Mouse (Mus musculus) cerebellum, adult 2 months (tissue): ENCODE measurements at regions not wholly inside any gene's neighbourhood (a gene's known extent, or its start where the extent isn't known, plus 50 kb on each side); places are given as distances from the start of the nearest gene placed in this dataset.
A peak's percentile ranks its signal among the peaks of the same experiment; 100 is the strongest.

Source experiments
- DNase-seq, 2 experiments: peaks; one replicate each; pipeline ENCODE4 v3.0.0; 2021
- H3K27ac ChIP-seq: fragments of 200-500 bp; 2 replicates; pipeline ENCODE4 v1.5.1; 2012; ENCODE audit warnings: low read length, control low read depth, inconsistent platforms; ENCODE audit not compliant: insufficient read depth
- H3K27me3 ChIP-seq: fragments of 200-500 bp; 2 replicates; pipeline ENCODE4 v1.6.1; 2012; ENCODE audit warnings: inconsistent platforms, mild to moderate bottlenecking, low read length, moderate library complexity; ENCODE audit not compliant: control insufficient read depth, insufficient read depth
- H3K4me1 ChIP-seq: fragments of 200-500 bp; 2 replicates; pipeline ENCODE4 v1.6.1; 2011; ENCODE audit warnings: low read length; ENCODE audit not compliant: control insufficient read depth, insufficient read depth
- H3K4me3 ChIP-seq: fragments of 200-500 bp; replicated peaks from 2 replicates; pipeline ENCODE3; 2011; ENCODE audit warnings: mild to moderate bottlenecking, low read depth, low read length, control low read depth; ENCODE audit not compliant: insufficient read depth
- CTCF ChIP-seq: fragments of 200-500 bp; IDR thresholded peaks from 2 replicates; pipeline ENCODE4 v1.5.1; 2011; ENCODE audit warnings: low read depth, mild to moderate bottlenecking, control low read depth, low read length, moderate library complexity, borderline replicate concordance; ENCODE audit not compliant: insufficient read depth
- POLR2A ChIP-seq: fragments of 200-500 bp; IDR thresholded peaks from 2 replicates; pipeline ENCODE4 v1.6.1; 2011; ENCODE audit warnings: low read length, control low read depth, borderline replicate concordance; ENCODE audit not compliant: insufficient read depth
- whole genome bisulfite sequencing: fragments of 180-500 bp; shearing (Covaris S2); methylation state at CpG from one replicate; pipeline ENCODE4 v1.1.7; 2018; 5-methylcytosine and 5-hydroxymethylcytosine counted together

DNA sequence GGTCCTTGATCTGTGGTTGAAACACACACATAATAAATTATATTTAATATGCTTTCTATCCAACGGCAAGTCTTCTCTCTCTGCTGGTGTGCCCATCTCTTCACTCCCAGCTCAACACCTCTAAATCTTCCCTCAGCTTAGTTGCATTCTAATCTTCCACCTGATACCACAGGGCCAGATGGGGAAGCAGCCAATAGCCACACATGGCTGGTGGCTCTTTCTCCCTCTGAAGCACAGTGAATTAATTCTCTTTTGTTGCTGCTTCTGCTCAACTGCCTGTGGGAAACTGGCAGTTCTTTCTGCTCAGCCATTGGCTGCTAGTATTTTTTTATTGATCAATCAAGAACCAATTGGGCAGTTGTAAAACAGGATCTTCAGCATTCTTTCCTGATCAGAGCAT, 750.0 kb downstream of the Serpinb8 start:
- 84% methylated on average over 1 of the region's 1 CpGs for WGBS
- no peak for DNase-seq
- Histone ChIP-seq H3K4me3 (no peak overlapping the region), H3K27me3 (no peaks in the 10 kb centered on the region), H3K27ac (no peak overlapping the region), H3K4me1 (no peaks in the 10 kb centered on the region)
- TF ChIP-seq CTCF (no peak), POLR2A (no peak)

GRCm38 (mm10) chr1:108341352-108341751, 751.5 kb downstream of the Serpinb8 start:
- 85% methylated on average over 1 of the region's 1 CpGs for WGBS
- TF ChIP-seq CTCF = no peak
- no peak for TF ChIP-seq POLR2A
- no peaks in the 10 kb centered on the region for H3K27me3 ChIP-seq

GRCm38 (mm10) chr1:108363788-108364187, 774.0 kb downstream of the Serpinb8 start:
- H3K27me3 ChIP-seq = no peaks in the 10 kb centered on the region
- 10% methylated on average over 2 of the region's 2 CpGs for WGBS
- H3K27ac ChIP-seq = no peak overlapping the region
- H3K4me1 ChIP-seq = no peaks in the 10 kb centered on the region
- DNase-seq = no peak
- H3K4me3 ChIP-seq = no peak overlapping the region
- TF ChIP-seq POLR2A = no peak
- no peak for TF ChIP-seq CTCF

More at GRCm38 (mm10) chr1:108341352-108341751, 751.5 kb downstream of the Serpinb8 start:
- Histone ChIP-seq H3K4me3 (no peak overlapping the region), H3K27ac (no peak overlapping the region), H3K4me1 (no peaks in the 10 kb centered on the region)
- no peak for DNase-seq

GRCm38 (mm10) chr1:108369904-108370600, 780.2 kb downstream of the Serpinb8 start:
- WGBS = 87% methylated on average over 3 of the region's 3 CpGs
- Histone ChIP-seq H3K27ac (no peak overlapping the region), H3K4me1 (no peaks in the 10 kb centered on the region), H3K4me3 (no peak overlapping the region), H3K27me3 (no peaks in the 10 kb centered on the region)
- no peak for DNase-seq
- TF ChIP-seq CTCF (no peak), POLR2A (no peak)

- DNase-seq = no peak
- Histone ChIP-seq H3K4me1 (no peaks in the 10 kb centered on the region), H3K27ac (no peak overlapping the region), H3K4me3 (no peak overlapping the region), H3K27me3 (no peaks in the 10 kb centered on the region)
- TF ChIP-seq CTCF = no peak
Measured at GRCm38 (mm10) chr1:108389930-108390329, 800.1 kb downstream of the Serpinb8 start.

DNA sequence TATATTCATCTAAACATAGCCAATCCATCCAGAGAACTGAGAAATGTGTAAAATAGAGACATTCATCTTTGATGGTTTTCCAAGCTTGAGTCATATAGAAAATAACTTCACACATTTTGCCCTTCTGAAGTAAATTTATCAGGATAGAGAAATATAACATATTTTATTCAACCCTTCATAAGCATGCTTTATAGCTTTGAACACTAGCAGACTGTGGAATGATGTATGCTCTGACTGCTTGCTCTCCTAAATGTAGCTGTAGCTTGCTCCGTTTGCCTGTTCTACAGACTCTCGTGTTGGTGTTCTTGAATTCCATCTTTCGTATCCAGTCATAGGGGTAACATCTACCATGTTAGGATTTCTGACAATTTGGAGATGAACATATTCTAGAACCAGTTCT, 800.7 kb downstream of the Serpinb8 start:
- H3K4me1 ChIP-seq = no peaks in the 10 kb centered on the region
- no peaks in the 10 kb centered on the region for H3K27me3 ChIP-seq
- H3K4me3 ChIP-seq = no peak overlapping the region
- WGBS = 89% methylated on average over 3 of the region's 3 CpGs
- no peak overlapping the region for H3K27ac ChIP-seq
- TF ChIP-seq CTCF = no peak
- no peak for TF ChIP-seq POLR2A
- DNase-seq = no peak

- TF ChIP-seq CTCF (no peak), POLR2A (no peak)
- Histone ChIP-seq H3K4me3 (no peak overlapping the region), H3K27ac (no peak overlapping the region), H3K27me3 (no peaks in the 10 kb centered on the region), H3K4me1 (no peaks in the 10 kb centered on the region)
- no peak for DNase-seq
Measured at GRCm38 (mm10) chr1:108439845-108440244, 850.0 kb downstream of the Serpinb8 start.

DNA sequence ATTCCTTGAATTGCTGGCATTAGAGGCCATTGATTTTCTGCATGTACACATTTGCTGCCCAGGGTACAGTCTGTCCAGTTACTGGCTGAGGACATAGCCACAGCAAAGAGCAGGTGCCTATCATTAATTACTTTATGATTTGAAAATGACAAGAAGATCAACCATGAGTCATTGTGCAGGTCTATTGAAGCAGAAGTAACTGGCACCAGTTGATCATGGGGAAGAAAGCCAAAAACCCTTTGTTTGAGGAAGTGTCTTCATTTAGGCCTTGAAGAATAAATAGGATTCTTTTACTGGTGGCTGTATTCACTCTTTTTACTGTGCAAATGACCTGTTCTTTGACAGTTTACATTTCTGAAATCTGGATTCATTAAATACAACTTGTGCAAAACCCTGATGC, 863.0 kb downstream of the Serpinb8 start:
- no peaks in the 10 kb centered on the region for H3K4me1 ChIP-seq
- TF ChIP-seq POLR2A (no peak), CTCF (no peak)
- H3K27me3 ChIP-seq = no peaks in the 10 kb centered on the region
- no peak overlapping the region for H3K27ac ChIP-seq
- no peak overlapping the region for H3K4me3 ChIP-seq
- peak in 1 of 2 experiments; percentile 9 for DNase-seq
